Mouse (Mus musculus): ENCODE measurements at regions not wholly inside any gene's neighbourhood (a gene's known extent, or its start where the extent isn't known, plus 50 kb on each side); places are given as distances from the start of the nearest gene placed in this dataset.

DNA sequence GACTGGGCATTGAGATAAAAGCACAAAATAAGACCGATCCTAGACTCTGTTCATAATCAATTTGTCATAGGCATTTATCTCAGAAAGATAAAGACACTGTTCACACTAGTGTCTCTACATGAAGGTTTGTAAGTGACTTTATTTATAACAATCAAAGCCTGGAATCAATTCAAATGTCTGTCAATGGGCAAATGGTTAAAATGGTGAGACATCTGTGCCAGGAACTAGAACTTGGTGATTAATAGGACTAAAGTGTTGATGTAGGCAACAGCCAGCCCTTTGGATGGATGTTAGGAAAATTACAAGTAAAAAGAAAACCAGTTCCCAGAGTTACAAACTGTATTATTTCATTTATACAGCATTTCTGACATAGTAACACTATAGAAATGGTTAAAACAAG lies 315.9 kb downstream of the Gm9195 start:
- H3K36me3 ChIP-seq (ENCODE audit: control insufficient read depth, insufficient read depth, low read length) = no peaks in the 10 kb centered on the region
- no peaks in the 10 kb centered on the region for H3K9me3 ChIP-seq (replicated peaks; ENCODE audit: control insufficient read depth, low read length, poor library complexity, severe bottlenecking)
- H3K27me3 ChIP-seq (ENCODE audit: control insufficient read depth, insufficient read depth, low read depth, low read length) = no peaks in the 10 kb centered on the region
- ATAC-seq = no peak
- 83% methylated on average over 1 of the region's 1 CpGs for WGBS
- H3K27ac ChIP-seq (ENCODE audit: low read length) = no peak overlapping the region
- H3K9ac ChIP-seq (ENCODE audit: low read depth, low read length) = no peak overlapping the region
- no peaks in the 10 kb centered on the region for H3K4me1 ChIP-seq (ENCODE audit: control insufficient read depth, insufficient read depth, low read length)
- H3K4me2 ChIP-seq (ENCODE audit: low read length) = no peak overlapping the region
- H3K4me3 ChIP-seq (ENCODE audit: low read depth, low read length) = no peak overlapping the region

DNA sequence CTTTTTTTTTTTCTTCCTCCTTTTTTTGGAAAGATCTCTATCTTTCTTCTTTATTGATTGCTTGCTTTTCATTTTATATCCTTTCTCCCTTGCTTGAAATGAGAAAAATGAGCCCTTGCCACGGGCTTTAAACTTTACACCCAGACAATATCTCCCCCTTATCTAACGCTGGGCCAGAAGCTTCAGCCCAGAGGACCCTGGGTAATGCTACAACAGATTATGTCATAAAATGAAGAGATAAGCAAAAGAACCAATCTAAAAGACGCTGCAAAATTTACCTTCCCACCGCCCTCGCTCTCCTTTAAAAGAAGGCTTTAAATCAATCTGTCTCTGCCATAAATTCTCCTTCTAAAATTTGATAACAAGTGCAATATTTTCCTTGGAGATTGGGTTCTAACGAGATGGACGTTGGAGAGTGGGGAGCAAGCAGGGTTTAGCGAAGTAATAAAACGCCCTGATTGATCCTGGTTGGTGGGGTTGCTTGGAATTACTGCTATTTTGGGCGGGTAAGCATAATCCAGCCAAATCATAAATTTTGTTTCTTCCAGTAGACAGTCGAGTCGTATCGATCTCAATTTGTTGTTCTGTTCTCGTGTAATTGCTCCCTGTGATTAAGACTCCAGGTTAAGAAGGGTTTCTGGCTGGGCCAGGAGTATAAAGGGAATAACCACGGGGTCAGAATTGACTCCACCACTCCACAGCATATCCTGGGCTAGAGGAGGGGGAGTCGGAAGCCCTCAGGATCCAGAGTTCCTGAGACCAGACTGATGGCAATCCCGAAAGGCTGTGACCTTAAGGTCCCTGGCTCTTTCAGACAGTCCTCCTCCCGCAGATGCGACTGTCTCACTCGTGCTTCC lies 318.9 kb downstream of the Gm9195 start:
- H3K27ac ChIP-seq (ENCODE audit: low read length) = no peak overlapping the region
- H3K4me3 ChIP-seq (ENCODE audit: low read depth, low read length) = no peak overlapping the region
- H3K4me1 ChIP-seq (ENCODE audit: control insufficient read depth, insufficient read depth, low read length) = no peaks in the 10 kb centered on the region
- H3K4me2 ChIP-seq (ENCODE audit: low read length) = no peak overlapping the region
- ATAC-seq = no peak
- 80% methylated on average over 20 of the region's 20 CpGs for WGBS
- H3K9me3 ChIP-seq (replicated peaks; ENCODE audit: control insufficient read depth, low read length, poor library complexity, severe bottlenecking) = no peaks in the 10 kb centered on the region
- H3K36me3 ChIP-seq (ENCODE audit: control insufficient read depth, insufficient read depth, low read length) = no peaks in the 10 kb centered on the region
- H3K9ac ChIP-seq (ENCODE audit: low read depth, low read length) = no peak overlapping the region
- H3K27me3 ChIP-seq (ENCODE audit: control insufficient read depth, insufficient read depth, low read depth, low read length) = no peaks in the 10 kb centered on the region

DNA sequence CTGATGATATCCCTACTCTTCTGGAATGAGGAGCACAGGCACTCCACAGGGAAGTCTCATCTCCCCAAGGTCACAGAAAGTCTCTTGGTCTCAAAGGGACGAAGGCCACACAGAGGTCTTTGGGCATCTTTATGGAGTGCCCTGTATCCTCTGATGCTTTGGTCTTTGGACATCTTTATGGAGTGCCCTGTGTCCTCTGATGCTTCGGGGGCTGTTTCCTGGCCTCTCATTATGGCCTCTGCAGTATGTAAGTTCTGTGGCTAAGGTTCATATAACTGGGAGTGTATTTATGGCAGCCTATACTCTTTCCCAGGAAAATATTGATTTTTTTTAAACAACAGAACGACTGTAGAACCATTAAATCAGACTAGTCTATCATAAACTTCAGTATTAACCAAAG lies 319.9 kb downstream of the Gm9195 start:
- Histone ChIP-seq H3K4me2 (ENCODE audit: low read length) (no peak overlapping the region), H3K4me1 (ENCODE audit: control insufficient read depth, insufficient read depth, low read length) (no peaks in the 10 kb centered on the region), H3K27ac (ENCODE audit: low read length) (no peak overlapping the region), H3K4me3 (ENCODE audit: low read depth, low read length) (no peak overlapping the region), H3K27me3 (ENCODE audit: control insufficient read depth, insufficient read depth, low read depth, low read length) (no peaks in the 10 kb centered on the region), H3K36me3 (ENCODE audit: control insufficient read depth, insufficient read depth, low read length) (no peaks in the 10 kb centered on the region), H3K9me3 (replicated peaks; ENCODE audit: control insufficient read depth, low read length, poor library complexity, severe bottlenecking) (no peaks in the 10 kb centered on the region), H3K9ac (ENCODE audit: low read depth, low read length) (no peak overlapping the region)
- ATAC-seq = no peak
- WGBS = 78% methylated on average over 3 of the region's 3 CpGs

DNA sequence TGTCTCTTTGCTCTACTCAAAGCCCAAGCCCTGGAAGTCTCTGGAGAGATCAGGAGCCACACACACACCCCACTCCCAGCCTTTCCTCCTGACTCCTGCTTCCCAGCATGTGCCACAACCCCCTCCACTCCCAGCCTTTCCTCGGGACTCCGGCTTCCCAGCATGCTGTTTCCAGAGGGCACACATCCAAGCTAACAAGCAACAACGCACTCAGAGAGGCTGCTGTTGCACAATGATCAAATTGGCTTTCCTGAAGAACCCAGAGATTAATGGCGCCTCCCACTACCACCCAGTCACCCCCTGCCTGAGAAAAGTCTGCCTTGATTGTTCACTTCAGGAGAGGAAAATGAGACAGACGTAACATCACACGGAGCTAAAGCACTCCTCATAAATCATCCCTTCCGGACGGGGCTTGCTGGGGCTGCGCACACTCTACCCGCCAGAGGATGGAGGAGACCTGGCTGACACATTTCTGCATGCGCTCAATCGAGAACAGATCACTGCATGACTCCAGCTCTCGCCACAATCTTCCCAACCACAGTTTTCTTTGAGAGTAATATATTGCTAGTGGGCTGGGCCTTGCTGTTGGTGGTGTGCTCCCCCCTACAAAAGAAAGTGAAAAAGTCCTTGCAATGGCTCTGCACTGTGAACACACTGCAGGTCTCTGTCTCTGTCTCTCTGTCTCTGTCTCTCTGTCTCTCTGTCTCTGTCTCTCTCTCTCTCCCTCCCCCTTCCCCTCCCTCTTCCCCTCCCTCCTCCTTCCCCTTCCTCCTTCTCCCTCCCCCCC lies 332.9 kb downstream of the Gm9195 start:
- WGBS = 41% methylated on average over 13 of the region's 13 CpGs
- H3K4me2 ChIP-seq (ENCODE audit: low read length) = peak overlapping the region; percentile 35
- peak; percentile 76 for ATAC-seq
- H3K9ac ChIP-seq (ENCODE audit: low read depth, low read length) = no peak overlapping the region
- peaks cover 2% of the 10 kb centered on the region; the same call in 1 of the 2 replicates for H3K4me1 ChIP-seq (ENCODE audit: control insufficient read depth, insufficient read depth, low read length)
- H3K9me3 ChIP-seq (replicated peaks; ENCODE audit: control insufficient read depth, low read length, poor library complexity, severe bottlenecking) = no peaks in the 10 kb centered on the region
- no peak overlapping the region for H3K4me3 ChIP-seq (ENCODE audit: low read depth, low read length)
- H3K36me3 ChIP-seq (ENCODE audit: control insufficient read depth, insufficient read depth, low read length) = no peaks in the 10 kb centered on the region
- no peaks in the 10 kb centered on the region for H3K27me3 ChIP-seq (ENCODE audit: control insufficient read depth, insufficient read depth, low read depth, low read length)
- no peak overlapping the region for H3K27ac ChIP-seq (ENCODE audit: low read length)

DNA sequence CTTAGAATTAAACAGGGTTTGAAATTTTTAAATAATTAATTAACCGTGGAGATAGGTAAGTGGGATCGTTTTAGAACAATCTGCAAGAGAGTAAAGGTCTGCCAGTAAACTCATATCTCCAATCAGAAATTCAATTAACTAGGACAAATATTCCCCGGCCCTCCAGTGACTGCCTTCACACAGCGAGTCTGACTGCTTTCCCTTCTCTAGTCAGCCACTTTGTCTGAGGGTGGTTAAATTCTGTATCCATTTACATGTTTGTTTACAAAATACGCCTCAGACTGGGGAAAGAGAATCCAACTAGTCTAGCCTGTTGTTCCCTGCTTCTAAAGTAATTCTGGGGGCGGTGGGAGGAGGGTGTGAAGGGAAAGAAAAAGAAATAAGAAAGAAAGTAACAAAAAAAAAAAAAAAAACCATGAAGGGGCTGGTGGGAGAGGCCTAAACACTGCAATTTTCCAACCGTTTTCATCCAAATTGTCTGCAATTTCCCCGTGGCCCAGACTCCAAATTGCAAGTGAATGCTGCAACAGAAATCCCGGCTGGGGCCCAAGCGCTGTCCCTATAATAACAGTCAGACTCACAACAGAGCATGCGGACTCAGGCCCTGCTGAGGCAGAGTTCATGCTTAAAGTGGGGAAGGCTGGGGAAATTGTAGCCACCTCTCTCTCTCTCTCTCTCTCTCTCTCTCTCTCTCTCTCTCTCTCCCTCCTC lies 336.3 kb downstream of the Gm9195 start:
- H3K9me3 ChIP-seq (replicated peaks; ENCODE audit: control insufficient read depth, low read length, poor library complexity, severe bottlenecking) = no peaks in the 10 kb centered on the region
- no peaks in the 10 kb centered on the region for H3K36me3 ChIP-seq (ENCODE audit: control insufficient read depth, insufficient read depth, low read length)
- H3K27ac ChIP-seq (ENCODE audit: low read length) = no peak overlapping the region
- H3K4me1 ChIP-seq (ENCODE audit: control insufficient read depth, insufficient read depth, low read length) = peaks cover 2% of the 10 kb centered on the region; the same call in 1 of the 2 replicates
- H3K9ac ChIP-seq (ENCODE audit: low read depth, low read length) = no peak overlapping the region
- 33% methylated on average over 11 of the region's 11 CpGs for WGBS
- no peaks in the 10 kb centered on the region for H3K27me3 ChIP-seq (ENCODE audit: control insufficient read depth, insufficient read depth, low read depth, low read length)
- H3K4me3 ChIP-seq (ENCODE audit: low read depth, low read length) = no peak overlapping the region
- no peak for ATAC-seq
- H3K4me2 ChIP-seq (ENCODE audit: low read length) = no peak overlapping the region

DNA sequence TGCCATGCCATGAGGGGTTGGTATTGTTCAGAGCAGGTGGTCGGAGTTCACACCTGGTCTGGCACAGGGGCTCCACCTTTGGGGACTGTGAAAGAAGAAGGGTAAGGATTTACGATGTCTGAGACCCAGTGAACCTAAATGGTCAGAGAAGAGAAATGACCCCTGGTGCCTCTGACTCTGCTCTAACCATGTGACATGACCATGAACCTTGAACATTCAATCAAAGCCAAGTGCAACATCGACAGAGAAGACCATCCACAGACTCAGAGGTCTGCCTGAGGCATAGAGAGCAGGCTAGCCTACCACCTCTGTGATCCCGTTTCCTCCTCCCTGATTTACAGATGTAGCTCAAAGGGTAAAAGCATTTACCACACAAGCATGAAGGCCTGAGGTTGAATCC lies 340.0 kb downstream of the Gm9195 start:
- no peak for ATAC-seq
- peaks cover 2% of the 10 kb centered on the region; the same call in 1 of the 2 replicates for H3K4me1 ChIP-seq (ENCODE audit: control insufficient read depth, insufficient read depth, low read length)
- H3K27me3 ChIP-seq (ENCODE audit: control insufficient read depth, insufficient read depth, low read depth, low read length) = no peaks in the 10 kb centered on the region
- no peak overlapping the region for H3K27ac ChIP-seq (ENCODE audit: low read length)
- no peaks in the 10 kb centered on the region for H3K36me3 ChIP-seq (ENCODE audit: control insufficient read depth, insufficient read depth, low read length)
- 94% methylated on average over 4 of the region's 4 CpGs for WGBS
- no peak overlapping the region for H3K4me3 ChIP-seq (ENCODE audit: low read depth, low read length)
- H3K9me3 ChIP-seq (replicated peaks; ENCODE audit: control insufficient read depth, low read length, poor library complexity, severe bottlenecking) = no peaks in the 10 kb centered on the region
- H3K4me2 ChIP-seq (ENCODE audit: low read length) = no peak overlapping the region
- no peak overlapping the region for H3K9ac ChIP-seq (ENCODE audit: low read depth, low read length)

DNA sequence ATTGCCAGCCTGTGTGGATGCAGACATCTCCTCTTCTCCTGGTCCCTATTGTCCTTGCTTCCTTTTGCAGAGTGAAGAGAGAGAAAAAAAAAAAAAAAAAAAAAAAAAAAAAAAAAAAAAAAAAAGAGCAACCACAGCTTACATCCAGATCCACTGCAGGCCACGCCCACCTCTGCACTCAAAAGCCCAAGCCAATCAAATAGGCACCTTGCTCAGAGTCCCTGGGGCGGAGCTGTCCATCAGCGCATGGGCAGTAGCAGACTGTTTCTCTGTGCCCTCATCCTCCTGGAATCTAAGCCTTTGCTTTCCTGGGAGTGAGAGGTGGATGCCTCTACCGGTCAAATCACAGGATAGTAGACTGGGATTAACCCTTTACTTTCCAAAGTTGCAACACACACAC lies 342.2 kb downstream of the Gm9195 start:
- Histone ChIP-seq H3K4me2 (ENCODE audit: low read length) (no peak overlapping the region), H3K9ac (ENCODE audit: low read depth, low read length) (no peak overlapping the region), H3K9me3 (replicated peaks; ENCODE audit: control insufficient read depth, low read length, poor library complexity, severe bottlenecking) (no peaks in the 10 kb centered on the region), H3K36me3 (ENCODE audit: control insufficient read depth, insufficient read depth, low read length) (no peaks in the 10 kb centered on the region), H3K27me3 (ENCODE audit: control insufficient read depth, insufficient read depth, low read depth, low read length) (no peaks in the 10 kb centered on the region), H3K4me3 (ENCODE audit: low read depth, low read length) (no peak overlapping the region), H3K4me1 (ENCODE audit: control insufficient read depth, insufficient read depth, low read length) (peaks cover 8% of the 10 kb centered on the region), H3K27ac (ENCODE audit: low read length) (no peak overlapping the region)
- 27% methylated on average over 4 of the region's 4 CpGs for WGBS
- ATAC-seq = peak; percentile 54; the same call in 1 of the 2 replicates

DNA sequence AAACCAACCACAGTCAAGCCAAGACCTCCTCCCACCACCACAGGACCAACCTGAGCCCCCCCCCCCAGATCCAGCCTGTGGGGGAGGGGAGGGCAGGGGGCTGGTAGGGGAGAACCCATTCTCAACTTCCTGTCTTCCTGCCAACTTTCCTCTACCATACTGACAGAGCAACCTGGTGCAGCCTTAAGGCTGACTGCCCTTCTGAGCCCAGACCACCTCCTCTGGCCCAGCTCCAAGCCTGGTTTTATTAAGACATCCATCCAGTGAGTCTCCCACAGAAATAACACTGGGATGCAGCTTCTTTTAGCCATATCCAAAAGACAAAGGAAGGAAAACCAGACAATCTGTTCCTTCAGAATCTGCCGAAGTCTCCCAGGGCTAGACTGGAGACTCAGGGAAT lies 342.8 kb downstream of the Gm9195 start:
- H3K27ac ChIP-seq (ENCODE audit: low read length) = no peak overlapping the region
- no peaks in the 10 kb centered on the region for H3K27me3 ChIP-seq (ENCODE audit: control insufficient read depth, insufficient read depth, low read depth, low read length)
- no peak overlapping the region for H3K4me3 ChIP-seq (ENCODE audit: low read depth, low read length)
- H3K36me3 ChIP-seq (ENCODE audit: control insufficient read depth, insufficient read depth, low read length) = no peaks in the 10 kb centered on the region
- no peak overlapping the region for H3K9ac ChIP-seq (ENCODE audit: low read depth, low read length)
- WGBS = 62% methylated on average over 1 of the region's 1 CpGs
- H3K4me2 ChIP-seq (ENCODE audit: low read length) = no peak overlapping the region
- peaks cover 8% of the 10 kb centered on the region for H3K4me1 ChIP-seq (ENCODE audit: control insufficient read depth, insufficient read depth, low read length)
- no peak for ATAC-seq
- H3K9me3 ChIP-seq (replicated peaks; ENCODE audit: control insufficient read depth, low read length, poor library complexity, severe bottlenecking) = no peaks in the 10 kb centered on the region

Measured in midbrain, embryonic 16.5 days (tissue).